Mouse (Mus musculus) heart, embryonic 10.5 days (tissue): ENCODE results near the gene Igfbp1. TPM values are rescaled to one million over a fixed set of nuclear protein-coding genes. Genes with fewer than 3 reads are reported as not detected.
"Not testable (repeated sequence)": the region's sequence is repeated elsewhere in the genome, so short reads cannot be mapped to it uniquely, and the experiment has no call there.

Experiments used
- DNase-seq: peaks from one replicate; pipeline ENCODE4 v3.0.0-alpha.2; 2017; ENCODE audit warnings: low spot score
- H3K27ac ChIP-seq: fragments of 300-500 bp; sonication (generic); 2 replicates; pipeline ENCODE4 v1.5.1; 2016; ENCODE audit warnings: mild to moderate bottlenecking
- H3K27me3 ChIP-seq: fragments of 300-500 bp; sonication (generic); 2 replicates; pipeline ENCODE4 v1.6.1; 2016; ENCODE audit warnings: mild to moderate bottlenecking; ENCODE audit not compliant: poor library complexity, insufficient read depth, severe bottlenecking
- H3K36me3 ChIP-seq: fragments of 300-500 bp; sonication (generic); 2 replicates; pipeline ENCODE4 v1.6.1; 2016; ENCODE audit warnings: mild to moderate bottlenecking, moderate library complexity
- H3K4me1 ChIP-seq: fragments of 300-500 bp; sonication (generic); 2 replicates; pipeline ENCODE4 v1.6.1; 2016; ENCODE audit warnings: mild to moderate bottlenecking
- H3K4me3 ChIP-seq: fragments of 300-500 bp; sonication (generic); 2 replicates; pipeline ENCODE4 v1.5.1; 2016; ENCODE audit warnings: mild to moderate bottlenecking, moderate library complexity
- H3K9me3 ChIP-seq: fragments of 300-500 bp; sonication (generic); 2 replicates; pipeline ENCODE4 v1.6.1; 2016; ENCODE audit warnings: mild to moderate bottlenecking, moderate library complexity
- WGBS: fragments of 180-500 bp; shearing (Covaris S2); methylation state at CpG from one replicate; pipeline ENCODE4 v1.1.7; 2016; 5-methylcytosine and 5-hydroxymethylcytosine counted together
- polyA plus RNA-seq: library from polyadenylated mRNA; unstranded; fragments of >200 nt; fragmentation: Nextera tagmentation; extraction: Ambion mirVana; gene quantifications from 2 replicates; pipeline ENCODE4 v1.2.1, GENCODE M21; 2016

Gene Igfbp1
- polyA plus RNA-seq, 1 experiment from 2014 or later = 4.3 TPM

- DNase-seq = no peak
- H3K4me1 ChIP-seq = peaks cover 14% of the 10 kb centered on the region
- no peak overlapping the region for H3K4me3 ChIP-seq
- WGBS = 13% methylated on average over 8 of the region's 8 CpGs
- H3K27ac ChIP-seq = no peak overlapping the region
- no peaks in the 10 kb centered on the region for H3K9me3 ChIP-seq
- H3K36me3 ChIP-seq = no peaks in the 10 kb centered on the region
- H3K27me3 ChIP-seq = peaks cover 38% of the 10 kb centered on the region
Measured at GRCm38 (mm10) chr11:7215703-7216102, 18.1 kb downstream of the Igfbp1 start.

- DNase-seq = peak; percentile 25
- not testable (repeated sequence) for H3K27ac ChIP-seq, H3K36me3 ChIP-seq, H3K9me3 ChIP-seq, H3K27me3 ChIP-seq, H3K4me1 ChIP-seq, H3K4me3 ChIP-seq
- 78% methylated on average over 8 of the region's 8 CpGs for WGBS
Measured at GRCm38 (mm10) chr11:7221826-7222225, 24.2 kb downstream of the Igfbp1 start.

- no peak overlapping the region for H3K4me3 ChIP-seq
- no peaks in the 10 kb centered on the region for H3K9me3 ChIP-seq
- WGBS = 70% methylated on average over 2 of the region's 2 CpGs
- peak; percentile 25 for DNase-seq
- H3K4me1 ChIP-seq = no peaks in the 10 kb centered on the region; the same call in 1 of the 2 replicates
- H3K27me3 ChIP-seq = no peaks in the 10 kb centered on the region
- no peaks in the 10 kb centered on the region for H3K36me3 ChIP-seq
- no peak overlapping the region for H3K27ac ChIP-seq
Measured at GRCm38 (mm10) chr11:7226200-7226599, 28.6 kb downstream of the Igfbp1 start.

GRCm38 (mm10) chr11:7226810-7227550, 29.4 kb downstream of the Igfbp1 start:
- DNase-seq = peak; percentile 58
- 80% methylated on average over 7 of the region's 7 CpGs for WGBS
- H3K4me3 ChIP-seq = no peak overlapping the region
- H3K27me3 ChIP-seq = no peaks in the 10 kb centered on the region
- H3K9me3 ChIP-seq = no peaks in the 10 kb centered on the region
- no peaks in the 10 kb centered on the region for H3K36me3 ChIP-seq
- no peak overlapping the region for H3K27ac ChIP-seq
- no peaks in the 10 kb centered on the region; the same call in 1 of the 2 replicates for H3K4me1 ChIP-seq

GRCm38 (mm10) chr11:7228107-7228506, 30.5 kb downstream of the Igfbp1 start:
- Histone ChIP-seq H3K9me3 (no peaks in the 10 kb centered on the region), H3K27ac (no peak overlapping the region), H3K4me1 (no peaks in the 10 kb centered on the region; the same call in 1 of the 2 replicates), H3K36me3 (no peaks in the 10 kb centered on the region), H3K27me3 (no peaks in the 10 kb centered on the region), H3K4me3 (no peak overlapping the region)
- 74% methylated on average over 4 of the region's 4 CpGs for WGBS
- peak; percentile 67 for DNase-seq

- WGBS = 74% methylated on average over 4 of the region's 4 CpGs
- DNase-seq = peak; percentile 66
- no peak overlapping the region for H3K4me3 ChIP-seq
- no peaks in the 10 kb centered on the region for H3K36me3 ChIP-seq
- H3K27me3 ChIP-seq = no peaks in the 10 kb centered on the region
- no peak overlapping the region for H3K27ac ChIP-seq
- no peaks in the 10 kb centered on the region; the same call in 1 of the 2 replicates for H3K4me1 ChIP-seq
- H3K9me3 ChIP-seq = no peaks in the 10 kb centered on the region
Measured at GRCm38 (mm10) chr11:7230000-7230399, 32.4 kb downstream of the Igfbp1 start.

- Histone ChIP-seq H3K27ac (no peak overlapping the region), H3K9me3 (no peaks in the 10 kb centered on the region), H3K4me1 (no peaks in the 10 kb centered on the region; the same call in 1 of the 2 replicates), H3K36me3 (no peaks in the 10 kb centered on the region), H3K27me3 (no peaks in the 10 kb centered on the region), H3K4me3 (no peak overlapping the region)
- DNase-seq = peak; percentile 63
- WGBS = 77% methylated on average over 4 of the region's 4 CpGs
Measured at GRCm38 (mm10) chr11:7231958-7232357, 34.4 kb downstream of the Igfbp1 start.

- Histone ChIP-seq H3K27me3 (no peaks in the 10 kb centered on the region), H3K36me3 (no peaks in the 10 kb centered on the region), H3K9me3 (no peaks in the 10 kb centered on the region), H3K4me3 (no peak overlapping the region), H3K4me1 (no peaks in the 10 kb centered on the region; the same call in 1 of the 2 replicates), H3K27ac (no peak overlapping the region)
- WGBS = 76% methylated on average over 2 of the region's 2 CpGs
- DNase-seq = no peak
Measured at GRCm38 (mm10) chr11:7233333-7233732, 35.8 kb downstream of the Igfbp1 start.

- H3K4me3 ChIP-seq = no peak overlapping the region
- no peaks in the 10 kb centered on the region for H3K36me3 ChIP-seq
- H3K4me1 ChIP-seq = peaks cover 6% of the 10 kb centered on the region; the same call in 1 of the 2 replicates
- H3K27me3 ChIP-seq = no peaks in the 10 kb centered on the region
- DNase-seq = no peak
- H3K9me3 ChIP-seq = no peaks in the 10 kb centered on the region
- H3K27ac ChIP-seq = no peak overlapping the region
- 75% methylated on average over 1 of the region's 1 CpGs for WGBS
Measured at GRCm38 (mm10) chr11:7234436-7234835, 36.9 kb downstream of the Igfbp1 start.

- no peaks in the 10 kb centered on the region for H3K36me3 ChIP-seq
- DNase-seq = peak; percentile 50
- no peak overlapping the region for H3K27ac ChIP-seq
- WGBS = 65% methylated on average over 3 of the region's 3 CpGs
- H3K27me3 ChIP-seq = no peaks in the 10 kb centered on the region
- H3K4me3 ChIP-seq = no peak overlapping the region
- peaks cover 6% of the 10 kb centered on the region; the same call in 1 of the 2 replicates for H3K4me1 ChIP-seq
- H3K9me3 ChIP-seq = no peaks in the 10 kb centered on the region
Measured at GRCm38 (mm10) chr11:7234981-7235609, 37.5 kb downstream of the Igfbp1 start.

- no peaks in the 10 kb centered on the region for H3K9me3 ChIP-seq
- 86% methylated on average over 2 of the region's 2 CpGs for WGBS
- no peaks in the 10 kb centered on the region for H3K36me3 ChIP-seq
- no peak overlapping the region for H3K4me3 ChIP-seq
- peak; percentile 69 for DNase-seq
- H3K27me3 ChIP-seq = no peaks in the 10 kb centered on the region
- peaks cover 6% of the 10 kb centered on the region; the same call in 1 of the 2 replicates for H3K4me1 ChIP-seq
- H3K27ac ChIP-seq = no peak overlapping the region
Measured at GRCm38 (mm10) chr11:7236751-7237150, 39.2 kb downstream of the Igfbp1 start.

- Histone ChIP-seq H3K36me3 (no peaks in the 10 kb centered on the region), H3K4me1 (peaks cover 6% of the 10 kb centered on the region; the same call in 1 of the 2 replicates), H3K9me3 (no peaks in the 10 kb centered on the region), H3K27me3 (no peaks in the 10 kb centered on the region), H3K27ac (no peak overlapping the region; the same call in 1 of the 2 replicates), H3K4me3 (no peak overlapping the region)
- 58% methylated on average over 6 of the region's 6 CpGs for WGBS
- peak; percentile 81 for DNase-seq
Measured at GRCm38 (mm10) chr11:7237712-7238111, 40.1 kb downstream of the Igfbp1 start.

GRCm38 (mm10) chr11:7238546-7238945, 41.0 kb downstream of the Igfbp1 start:
- WGBS = 83% methylated on average over 6 of the region's 6 CpGs
- DNase-seq = peak; percentile 58
- Histone ChIP-seq H3K4me1 (peaks cover 6% of the 10 kb centered on the region; the same call in 1 of the 2 replicates), H3K9me3 (no peaks in the 10 kb centered on the region), H3K4me3 (no peak overlapping the region), H3K36me3 (no peaks in the 10 kb centered on the region), H3K27me3 (no peaks in the 10 kb centered on the region), H3K27ac (peak overlapping the region; percentile 56)
